Mouse (Mus musculus): ENCODE results near the gene Cyp27b1. TPM values are rescaled to one million over a fixed set of nuclear protein-coding genes. Genes with fewer than 3 reads are reported as not detected.

The Cyp27b1 gene
- total RNA-seq, 2 experiments from 2014 or later, result not detected

- no peak for ATAC-seq (replicated peaks; ENCODE audit: low FRiP score, poor library complexity, severe bottlenecking)
Observed at GRCm38 (mm10) chr10:127081996-127082620, 34.1 kb downstream of the Cyp27b1 start.

GRCm38 (mm10) chr10:127083292-127083914, 35.4 kb downstream of the Cyp27b1 start:
- ATAC-seq (replicated peaks; ENCODE audit: low FRiP score, poor library complexity, severe bottlenecking), result no peak

GRCm38 (mm10) chr10:127083915-127084306, 35.9 kb downstream of the Cyp27b1 start:
- no peak for ATAC-seq (replicated peaks; ENCODE audit: low FRiP score, poor library complexity, severe bottlenecking)

GRCm38 (mm10) chr10:127085052-127085451, 37.0 kb downstream of the Cyp27b1 start:
- ATAC-seq (replicated peaks; ENCODE audit: low FRiP score, poor library complexity, severe bottlenecking), result no peak

- ATAC-seq (replicated peaks; ENCODE audit: low FRiP score, poor library complexity, severe bottlenecking), result no peak
Observed at GRCm38 (mm10) chr10:127085633-127086032, 37.6 kb downstream of the Cyp27b1 start.

GRCm38 (mm10) chr10:127090560-127091411, 42.7 kb downstream of the Cyp27b1 start:
- ATAC-seq (replicated peaks; ENCODE audit: low FRiP score, poor library complexity, severe bottlenecking), result no peak

GRCm38 (mm10) chr10:127091507-127092396, 43.7 kb downstream of the Cyp27b1 start:
- ATAC-seq (replicated peaks; ENCODE audit: low FRiP score, poor library complexity, severe bottlenecking), result no peak

- no peak for ATAC-seq (replicated peaks; ENCODE audit: low FRiP score, poor library complexity, severe bottlenecking)
Observed at GRCm38 (mm10) chr10:127092742-127093141, 44.7 kb downstream of the Cyp27b1 start.

GRCm38 (mm10) chr10:127094382-127094802, 46.3 kb downstream of the Cyp27b1 start:
- no peak for ATAC-seq (replicated peaks; ENCODE audit: low FRiP score, poor library complexity, severe bottlenecking)

- no peak for ATAC-seq (replicated peaks; ENCODE audit: low FRiP score, poor library complexity, severe bottlenecking)
Observed at GRCm38 (mm10) chr10:127098514-127098913, 50.5 kb downstream of the Cyp27b1 start.

GRCm38 (mm10) chr10:127099191-127099590, 51.1 kb downstream of the Cyp27b1 start:
- ATAC-seq (replicated peaks; ENCODE audit: low FRiP score, poor library complexity, severe bottlenecking), result no peak

- ATAC-seq (replicated peaks; ENCODE audit: low FRiP score, poor library complexity, severe bottlenecking), result no peak
Observed at GRCm38 (mm10) chr10:127099868-127100267, 51.8 kb downstream of the Cyp27b1 start.

- ATAC-seq (replicated peaks; ENCODE audit: low FRiP score, poor library complexity, severe bottlenecking), result no peak
Observed at GRCm38 (mm10) chr10:127100414-127100813, 52.4 kb downstream of the Cyp27b1 start.

GRCm38 (mm10) chr10:127101151-127101550, 53.1 kb downstream of the Cyp27b1 start:
- no peak for ATAC-seq (replicated peaks; ENCODE audit: low FRiP score, poor library complexity, severe bottlenecking)

Other genes starting within 250 kb of the Cyp27b1 start
- gene Atp23, start 146.9 kb upstream of the Cyp27b1 start, total RNA-seq (2015; ENCODE audit: low replicate concordance), result 0.38 and 2.3 TPM in 2 replicates
- gene Atp23, start 146.9 kb upstream of the Cyp27b1 start, total RNA-seq (2017; ENCODE audit: low replicate concordance), result 0.09 and 0.98 TPM in 2 replicates
- 19.6 and 29.3 TPM in 2 replicates for gene Ctdsp2, start 69.5 kb upstream of the Cyp27b1 start, total RNA-seq (2015; ENCODE audit: low replicate concordance)
- 16.5 and 20.9 TPM in 2 replicates for gene Ctdsp2, start 69.5 kb upstream of the Cyp27b1 start, total RNA-seq (2017; ENCODE audit: low replicate concordance)
- not detected in 2 replicates for gene Avil, start 47.5 kb upstream of the Cyp27b1 start, total RNA-seq (2015; ENCODE audit: low replicate concordance)
- gene Avil, start 47.5 kb upstream of the Cyp27b1 start, total RNA-seq (2017; ENCODE audit: low replicate concordance), result not detected in 2 replicates
- 5.0 and 5.8 TPM in 2 replicates for gene Tsfm, start 17.4 kb upstream of the Cyp27b1 start, total RNA-seq (2015; ENCODE audit: low replicate concordance)
- 2.9 and 5.9 TPM in 2 replicates for gene Tsfm, start 17.4 kb upstream of the Cyp27b1 start, total RNA-seq (2017; ENCODE audit: low replicate concordance)
- 2.9 and 12.5 TPM in 2 replicates for gene Mettl1, start 6.8 kb upstream of the Cyp27b1 start, total RNA-seq (2015; ENCODE audit: low replicate concordance)
- gene Mettl1, start 6.8 kb upstream of the Cyp27b1 start, total RNA-seq (2017; ENCODE audit: low replicate concordance), result 0.42 and 2.0 TPM in 2 replicates
- not detected in 2 replicates for gene Eef1akmt3, start 6.7 kb upstream of the Cyp27b1 start, total RNA-seq (2015; ENCODE audit: low replicate concordance)
- not detected in 2 replicates for gene Eef1akmt3, start 6.7 kb upstream of the Cyp27b1 start, total RNA-seq (2017; ENCODE audit: low replicate concordance)
- gene March9, start 11.9 kb downstream of the Cyp27b1 start, total RNA-seq (2015; ENCODE audit: low replicate concordance), result not detected in 2 replicates
- gene March9, start 11.9 kb downstream of the Cyp27b1 start, total RNA-seq (2017; ENCODE audit: low replicate concordance), result not detected in 2 replicates
- gene Cdk4, start 15.3 kb downstream of the Cyp27b1 start, total RNA-seq (2015; ENCODE audit: low replicate concordance), result 83.0 and 90.1 TPM in 2 replicates
- gene Cdk4, start 15.3 kb downstream of the Cyp27b1 start, total RNA-seq (2017; ENCODE audit: low replicate concordance), result 43.8 and 71.5 TPM in 2 replicates
- gene Tspan31, start 22.0 kb downstream of the Cyp27b1 start, total RNA-seq (2015; ENCODE audit: low replicate concordance), result 25.3 and 30.4 TPM in 2 replicates
- 8.6 and 19.0 TPM in 2 replicates for gene Tspan31, start 22.0 kb downstream of the Cyp27b1 start, total RNA-seq (2017; ENCODE audit: low replicate concordance)
- gene Agap2, start 27.0 kb downstream of the Cyp27b1 start, total RNA-seq (2015; ENCODE audit: low replicate concordance), result 1.9 and 6.5 TPM in 2 replicates
- gene Agap2, start 27.0 kb downstream of the Cyp27b1 start, total RNA-seq (2017; ENCODE audit: low replicate concordance), result 2.0 and 4.0 TPM in 2 replicates
- 15.0 and 17.1 TPM in 2 replicates for gene Os9, start 72.9 kb downstream of the Cyp27b1 start, total RNA-seq (2015; ENCODE audit: low replicate concordance)
- 59.5 and 60.7 TPM in 2 replicates for gene Os9, start 72.9 kb downstream of the Cyp27b1 start, total RNA-seq (2017; ENCODE audit: low replicate concordance)
- gene B4galnt1, start 117.0 kb downstream of the Cyp27b1 start, total RNA-seq (2015; ENCODE audit: low replicate concordance), result 33.0 and 34.3 TPM in 2 replicates
- 8.1 and 17.6 TPM in 2 replicates for gene B4galnt1, start 117.0 kb downstream of the Cyp27b1 start, total RNA-seq (2017; ENCODE audit: low replicate concordance)
- not detected in 2 replicates for gene Slc26a10, start 132.4 kb downstream of the Cyp27b1 start, total RNA-seq (2015; ENCODE audit: low replicate concordance)
- 0.28 TPM in 1 of 2 replicates, not detected in the other for gene Slc26a10, start 132.4 kb downstream of the Cyp27b1 start, total RNA-seq (2017; ENCODE audit: low replicate concordance)
- gene Arhgef25, start 141.8 kb downstream of the Cyp27b1 start, total RNA-seq (2015; ENCODE audit: low replicate concordance), result 0.84 and 1.7 TPM in 2 replicates
- 2.2 and 2.7 TPM in 2 replicates for gene Arhgef25, start 141.8 kb downstream of the Cyp27b1 start, total RNA-seq (2017; ENCODE audit: low replicate concordance)
- 10.4 and 18.0 TPM in 2 replicates for gene Dtx3, start 147.5 kb downstream of the Cyp27b1 start, total RNA-seq (2015; ENCODE audit: low replicate concordance)
- 8.4 and 9.4 TPM in 2 replicates for gene Dtx3, start 147.5 kb downstream of the Cyp27b1 start, total RNA-seq (2017; ENCODE audit: low replicate concordance)
- gene Pip4k2c, start 163.3 kb downstream of the Cyp27b1 start, total RNA-seq (2015; ENCODE audit: low replicate concordance), result 11.3 and 13.3 TPM in 2 replicates
- gene Pip4k2c, start 163.3 kb downstream of the Cyp27b1 start, total RNA-seq (2017; ENCODE audit: low replicate concordance), result 19.6 and 25.6 TPM in 2 replicates
- gene Kif5a, start 215.1 kb downstream of the Cyp27b1 start, total RNA-seq (2015; ENCODE audit: low replicate concordance), result 0.42 TPM in 1 of 2 replicates, not detected in the other
- under 0.01 TPM in 1 of 2 replicates, not detected in the other for gene Kif5a, start 215.1 kb downstream of the Cyp27b1 start, total RNA-seq (2017; ENCODE audit: low replicate concordance)
- 32.5 and 59.1 TPM in 2 replicates for gene Dctn2, start 218.1 kb downstream of the Cyp27b1 start, total RNA-seq (2015; ENCODE audit: low replicate concordance)
- 73.0 and 77.9 TPM in 2 replicates for gene Dctn2, start 218.1 kb downstream of the Cyp27b1 start, total RNA-seq (2017; ENCODE audit: low replicate concordance)
- gene Mbd6, start 240.8 kb downstream of the Cyp27b1 start, total RNA-seq (2015; ENCODE audit: low replicate concordance), result 22.4 and 33.0 TPM in 2 replicates
- gene Mbd6, start 240.8 kb downstream of the Cyp27b1 start, total RNA-seq (2017; ENCODE audit: low replicate concordance), result 6.1 and 7.1 TPM in 2 replicates

All from erythroblast, adult 5-6 weeks (primary cell).